24 mouse cellular contexts compared by ENCODE assay signal in genomic region chr15:25503104-25503503, GRCm38 (mm10).
DNase-seq lines count a peak whose midpoint lies in the region; ATAC-seq and TF ChIP-seq lines count a peak whose summit lies in the region.
"Had no signal": no experiment of that assay in that cellular context is flagged by ENCODE, and none has a peak within 500 bp of the region (broad histone marks: within the 10 kb centered on the region; RNA-seq: fewer than 3 reads in every experiment).

No protein-coding gene starts in this region.

- TF ChIP-seq CTCF in intestine, postnatal 0 days (IDR thresholded peaks at IDR 0.05; ENCODE audit: low read depth): peak; percentile 55
- peak; percentile 15; the same call in 1 of the 2 replicates for TF ChIP-seq CTCF in liver, adult 2 months (IDR thresholded peaks at IDR 0.05; ENCODE audit: low read depth, low read length)
- peak; percentile 61 for TF ChIP-seq CTCF in midbrain, postnatal 0 days (IDR thresholded peaks at IDR 0.05)

- no peak overlapping the region for H3K4me3 ChIP-seq in intestine, postnatal 0 days (ENCODE audit: low read depth, low read length)
- H3K4me3 ChIP-seq in intestine, embryonic 16.5 days (ENCODE audit: low read length): no peak overlapping the region
- H3K4me3 ChIP-seq in liver, adult 2 months (ENCODE audit: insufficient read depth, low read depth, low read length): no peak overlapping the region
- no peak overlapping the region for H3K4me3 ChIP-seq in liver, embryonic 12.5 days
- H3K4me3 ChIP-seq in midbrain, postnatal 0 days (ENCODE audit: low read depth, low read length): no peak overlapping the region
- H3K4me3 ChIP-seq in midbrain, embryonic 16.5 days (ENCODE audit: low read depth, low read length): no peak overlapping the region
- H3K4me3 ChIP-seq: embryonic facial prominence, embryonic 12.5 days; erythroblast, embryonic 14.5 days; forebrain, embryonic 13.5 days; limb, embryonic 13.5 days; midbrain, embryonic 15.5 days; stomach, embryonic 15.5 days had no signal

- no peak for ATAC-seq in intestine, postnatal 0 days
- no peak for ATAC-seq in intestine, embryonic 16.5 days
- ATAC-seq in liver, embryonic 12.5 days: no peak
- 0 out of 2 replicates have a peak, but pooled peaks have one; percentile 54 for ATAC-seq in midbrain, postnatal 0 days (ENCODE audit: low FRiP score)
- no peak; the same call in 1 of the 2 replicates for ATAC-seq in midbrain, embryonic 16.5 days
- ATAC-seq: forebrain, embryonic 13.5 days; inflammation-experienced regulatory T-cells, adult 6 months; midbrain, embryonic 15.5 days; Patski had no signal

- 60% methylated on average over 6 of the region's 6 CpGs for WGBS in intestine, postnatal 0 days
- 50% methylated on average over 6 of the region's 6 CpGs for WGBS in intestine, embryonic 16.5 days
- WGBS in liver, adult 2 months: 68% methylated on average over 6 of the region's 6 CpGs
- 71% methylated on average over 6 of the region's 6 CpGs for WGBS in liver, embryonic 12.5 days (ENCODE audit: insufficient replicate concordance)
- WGBS in midbrain, postnatal 0 days: 51% methylated on average over 6 of the region's 6 CpGs
- 56% methylated on average over 6 of the region's 6 CpGs for WGBS in midbrain, embryonic 16.5 days

- no peak overlapping the region for H3K4me2 ChIP-seq in intestine, postnatal 0 days (replicated peaks; ENCODE audit: low read depth)
- H3K4me2 ChIP-seq in intestine, embryonic 16.5 days (ENCODE audit: low read depth, low read length): no peak overlapping the region
- H3K4me2 ChIP-seq in liver, embryonic 12.5 days: no peak overlapping the region
- H3K4me2 ChIP-seq in midbrain, postnatal 0 days (ENCODE audit: low read depth, low read length, poor library complexity, severe bottlenecking): no peak overlapping the region
- H3K4me2 ChIP-seq in midbrain, embryonic 16.5 days (ENCODE audit: low read length): no peak overlapping the region
- H3K4me2 ChIP-seq: embryonic facial prominence, embryonic 12.5 days; forebrain, embryonic 13.5 days; limb, embryonic 13.5 days; midbrain, embryonic 15.5 days; stomach, embryonic 15.5 days had no signal

- peak; percentile 58 for DNase-seq in cerebellum, postnatal 10 days
- no peak for DNase-seq in cerebellum, adult 11-12 months
- no peak for DNase-seq in liver, adult 2 months (ENCODE audit: extremely low read depth, low read depth, low spot score)
- peak; percentile 46 for DNase-seq in midbrain, postnatal 0 days (ENCODE audit: low spot score)
- DNase-seq: adrenal gland, postnatal 10 days; cerebellum, adult 11 months; gastrocnemius, postnatal 14 days; heart, postnatal 10 days; kidney, postnatal 14 days; layer of hippocampus, adult 9-11 months; retina, postnatal 1 day; thymus, adult 2 months had no signal

- no peak for TF ChIP-seq POLR2A in liver, adult 2 months (IDR thresholded peaks at IDR 0.05; ENCODE audit: extremely low read depth, insufficient read depth, low read length)

- no peak overlapping the region for H3K27ac ChIP-seq in intestine, postnatal 0 days (ENCODE audit: low read depth, low read length)
- H3K27ac ChIP-seq in intestine, embryonic 16.5 days (ENCODE audit: low read length): no peak overlapping the region
- H3K27ac ChIP-seq in liver, adult 2 months (replicated peaks; ENCODE audit: insufficient read depth, low read depth, low read length): no peak overlapping the region
- H3K27ac ChIP-seq in liver, embryonic 12.5 days: no peak overlapping the region
- no peak overlapping the region for H3K27ac ChIP-seq in midbrain, postnatal 0 days (ENCODE audit: low read depth, low read length)
- no peak overlapping the region for H3K27ac ChIP-seq in midbrain, embryonic 16.5 days (ENCODE audit: low read length)
- H3K27ac ChIP-seq: embryonic facial prominence, embryonic 12.5 days; forebrain, embryonic 13.5 days; limb, embryonic 13.5 days; midbrain, embryonic 15.5 days; stomach, embryonic 15.5 days had no signal

- no peaks in the 10 kb centered on the region for H3K4me1 ChIP-seq in intestine, postnatal 0 days (replicated peaks; ENCODE audit: control insufficient read depth, insufficient read depth, low read length)
- H3K4me1 ChIP-seq in intestine, embryonic 16.5 days (ENCODE audit: control insufficient read depth, insufficient read depth, low read length): no peaks in the 10 kb centered on the region
- no peaks in the 10 kb centered on the region; the same call in 1 of the 2 replicates for H3K4me1 ChIP-seq in liver, adult 2 months (ENCODE audit: control insufficient read depth, insufficient read depth, low read length)
- no peaks in the 10 kb centered on the region for H3K4me1 ChIP-seq in liver, embryonic 12.5 days
- no peaks in the 10 kb centered on the region for H3K4me1 ChIP-seq in midbrain, postnatal 0 days (ENCODE audit: insufficient read depth, low read length)
- peaks cover 3% of the 10 kb centered on the region; the same call in 1 of the 2 replicates for H3K4me1 ChIP-seq in midbrain, embryonic 16.5 days (ENCODE audit: control insufficient read depth, insufficient read depth, low read length)
- H3K4me1 ChIP-seq: stomach, embryonic 15.5 days had no signal

- no peaks in the 10 kb centered on the region for H3K36me3 ChIP-seq in intestine, postnatal 0 days (ENCODE audit: control insufficient read depth, insufficient read depth)
- H3K36me3 ChIP-seq in intestine, embryonic 16.5 days (ENCODE audit: control insufficient read depth, insufficient read depth, low read length): no peaks in the 10 kb centered on the region
- no peaks in the 10 kb centered on the region for H3K36me3 ChIP-seq in liver, adult 2 months (ENCODE audit: control insufficient read depth, insufficient read depth, low read length)
- no peaks in the 10 kb centered on the region for H3K36me3 ChIP-seq in liver, embryonic 12.5 days
- H3K36me3 ChIP-seq in midbrain, postnatal 0 days (ENCODE audit: insufficient read depth, low read length): no peaks in the 10 kb centered on the region
- no peaks in the 10 kb centered on the region for H3K36me3 ChIP-seq in midbrain, embryonic 16.5 days (ENCODE audit: control insufficient read depth, insufficient read depth, low read length)
- H3K36me3 ChIP-seq: embryonic facial prominence, embryonic 12.5 days; limb, embryonic 13.5 days; midbrain, embryonic 15.5 days; stomach, embryonic 15.5 days had no signal

- H3K79me2 ChIP-seq in liver, adult 2 months (ENCODE audit: control insufficient read depth, insufficient read depth, low read length): no peaks in the 10 kb centered on the region

- no peaks in the 10 kb centered on the region for H3K27me3 ChIP-seq in intestine, postnatal 0 days (replicated peaks; ENCODE audit: control insufficient read depth, insufficient read depth, low read length)
- no peaks in the 10 kb centered on the region for H3K27me3 ChIP-seq in intestine, embryonic 16.5 days (replicated peaks; ENCODE audit: control insufficient read depth, insufficient read depth, low read length)
- no peaks in the 10 kb centered on the region for H3K27me3 ChIP-seq in liver, adult 2 months (ENCODE audit: control insufficient read depth, insufficient read depth, low read length)
- H3K27me3 ChIP-seq in liver, embryonic 12.5 days (replicated peaks): no peaks in the 10 kb centered on the region
- H3K27me3 ChIP-seq in midbrain, postnatal 0 days (ENCODE audit: insufficient read depth, low read length): no peaks in the 10 kb centered on the region
- H3K27me3 ChIP-seq in midbrain, embryonic 16.5 days (ENCODE audit: control insufficient read depth, insufficient read depth, low read depth, low read length): no peaks in the 10 kb centered on the region
- H3K27me3 ChIP-seq: embryonic facial prominence, embryonic 12.5 days; limb, embryonic 13.5 days; Patski; stomach, embryonic 15.5 days had no signal

- H3K9me3 ChIP-seq in intestine, postnatal 0 days (ENCODE audit: control insufficient read depth): no peaks in the 10 kb centered on the region
- H3K9me3 ChIP-seq in intestine, embryonic 16.5 days (ENCODE audit: control insufficient read depth, low read length): no peaks in the 10 kb centered on the region
- H3K9me3 ChIP-seq in liver, embryonic 12.5 days (replicated peaks): no peaks in the 10 kb centered on the region
- no peaks in the 10 kb centered on the region for H3K9me3 ChIP-seq in midbrain, postnatal 0 days (ENCODE audit: low read length)
- H3K9me3 ChIP-seq in midbrain, embryonic 16.5 days (replicated peaks; ENCODE audit: control insufficient read depth, low read length, poor library complexity, severe bottlenecking): no peaks in the 10 kb centered on the region
- H3K9me3 ChIP-seq: embryonic facial prominence, embryonic 12.5 days; forebrain, embryonic 13.5 days; limb, embryonic 13.5 days; midbrain, embryonic 15.5 days; stomach, embryonic 15.5 days had no signal

- H3K9ac ChIP-seq in intestine, postnatal 0 days (ENCODE audit: low read depth, low read length): no peak overlapping the region
- no peak overlapping the region for H3K9ac ChIP-seq in intestine, embryonic 16.5 days (ENCODE audit: low read depth, low read length)
- H3K9ac ChIP-seq in liver, adult 2 months (ENCODE audit: low read depth, low read length): no peak overlapping the region
- no peak overlapping the region for H3K9ac ChIP-seq in liver, embryonic 12.5 days
- no peak overlapping the region for H3K9ac ChIP-seq in midbrain, postnatal 0 days (replicated peaks; ENCODE audit: low read length, poor library complexity, severe bottlenecking)
- no peak overlapping the region for H3K9ac ChIP-seq in midbrain, embryonic 16.5 days (ENCODE audit: low read depth, low read length)
- H3K9ac ChIP-seq: embryonic facial prominence, embryonic 12.5 days; forebrain, embryonic 13.5 days; limb, embryonic 13.5 days; midbrain, embryonic 15.5 days; stomach, embryonic 15.5 days had no signal

Comparison
In these comparisons a context has a peak if more than half of its experiments do, and no peak if none do; other contexts are left out.
1. DNase-seq: peak in cerebellum, postnatal 10 days (2 of 2) and midbrain, postnatal 0 days (single experiment); none in cerebellum, adult 11-12 months (single experiment) and liver, adult 2 months (single experiment).
2. Peak in every context shown above with its lines, with median percentiles within 50 percentile points of each other: CTCF ChIP-seq.